Mouse (Mus musculus) myocyte (in vitro differentiated cells): ENCODE results near the gene Fgg.

ENCODE experiments used
- POLR2A ChIP-seq: IDR thresholded peaks from one replicate; pipeline ENCODE4 v1.6.1; 2011; ENCODE audit warnings: low read depth, mild to moderate bottlenecking, control low read depth, moderate library complexity; ENCODE audit not compliant: insufficient read length
- POLR2AphosphoS2 ChIP-seq: IDR thresholded peaks from one replicate; pipeline ENCODE4 v1.6.1; 2011; ENCODE audit warnings: low read depth, control low read depth; ENCODE audit not compliant: insufficient read length

DNA sequence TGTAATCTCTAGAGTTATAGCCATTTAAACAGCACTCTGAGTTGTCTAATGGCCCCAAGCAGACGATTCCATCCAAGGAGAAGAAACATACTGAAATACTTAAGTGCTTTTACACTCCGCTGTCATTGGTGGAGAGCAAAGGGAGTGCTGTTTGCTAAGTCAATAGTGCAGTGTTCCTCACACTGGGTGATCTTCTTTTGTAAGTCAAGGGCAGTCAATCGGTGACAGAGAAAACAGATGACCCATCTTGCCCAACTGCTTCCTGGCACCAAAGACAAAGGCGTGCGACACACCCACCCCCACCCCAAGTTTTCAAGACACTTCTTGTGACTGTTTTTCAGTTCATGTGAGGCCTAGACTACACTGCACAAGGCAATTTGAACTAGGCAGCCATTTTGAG is 44.6 kb downstream of the Fgg start:
- TF ChIP-seq POLR2A (no peak), POLR2AphosphoS2 (no peak)
